Mouse (Mus musculus) cortical plate, adult 2 months (tissue): ENCODE data around the gene Rps6kc1.

Experiments
- CTCF ChIP-seq: fragments of 200-500 bp; IDR thresholded peaks from 2 replicates; pipeline ENCODE4 v1.5.1; 2011; ENCODE audit warnings: mild to moderate bottlenecking, control low read depth, low read length; ENCODE audit not compliant: insufficient read depth; ENCODE audit errors: extremely low read depth
- POLR2A ChIP-seq: fragments of 200-500 bp; IDR thresholded peaks from 2 replicates; pipeline ENCODE4 v1.6.1; 2011; ENCODE audit warnings: mild to moderate bottlenecking, low read length, control low read depth; ENCODE audit not compliant: insufficient read depth; ENCODE audit errors: extremely low read depth

- TF ChIP-seq CTCF (no peak), POLR2A (no peak)
Observed at GRCm38 (mm10) chr1:190654694-190655001, 256.9 kb downstream of the Rps6kc1 start.
